Mouse (Mus musculus) heart, embryonic 15.5 days (tissue): ENCODE data around the gene Rpsa. TPM values are rescaled to one million over a fixed set of nuclear protein-coding genes. Genes with fewer than 3 reads are reported as not detected.

Source experiments
- ATAC-seq: fragments of 200-750 bp; cut with Nextera tagmentation; replicated peaks from 2 replicates; pipeline ENCODE4 v1.8.0; 2017; ENCODE audit warnings: low read depth, moderate TSS enrichment; ENCODE audit not compliant: insufficient number of reproducible peaks, insufficient read depth, low FRiP score
- H3K27ac ChIP-seq: fragments of 300-500 bp; sonication (generic); 2 replicates; pipeline ENCODE4 v1.5.1; 2015; ENCODE audit warnings: mild to moderate bottlenecking, inconsistent platforms
- H3K27me3 ChIP-seq: fragments of 300-500 bp; sonication (generic); 2 replicates; pipeline ENCODE4 v1.6.1; 2015; ENCODE audit warnings: inconsistent platforms
- H3K36me3 ChIP-seq: fragments of 300-500 bp; sonication (generic); 2 replicates; pipeline ENCODE4 v1.6.1; 2015; ENCODE audit warnings: mild to moderate bottlenecking, inconsistent platforms
- H3K4me1 ChIP-seq: fragments of 300-500 bp; sonication (generic); replicated peaks from 2 replicates; pipeline ENCODE4 v1.6.1; 2015; ENCODE audit warnings: inconsistent platforms
- H3K4me2 ChIP-seq: fragments of 300-500 bp; sonication (generic); 2 replicates; pipeline ENCODE4 v1.6.1; 2015; ENCODE audit warnings: inconsistent platforms, mild to moderate bottlenecking, moderate library complexity
- H3K4me3 ChIP-seq: fragments of 300-500 bp; sonication (generic); 2 replicates; pipeline ENCODE4 v1.5.1; 2015; ENCODE audit warnings: mild to moderate bottlenecking, inconsistent platforms
- H3K9ac ChIP-seq: fragments of 300-500 bp; sonication (generic); 2 replicates; pipeline ENCODE4 v1.6.1; 2015; ENCODE audit warnings: mild to moderate bottlenecking, inconsistent platforms
- H3K9me3 ChIP-seq: fragments of 300-500 bp; sonication (generic); replicated peaks from 2 replicates; pipeline ENCODE4 v1.6.1; 2016; ENCODE audit warnings: inconsistent platforms
- WGBS: fragments of 180-500 bp; shearing (Covaris S2); methylation state at CpG from one replicate; pipeline ENCODE4 v1.1.7; 2015; ENCODE audit warnings: mixed read lengths; 5-methylcytosine and 5-hydroxymethylcytosine counted together
- polyA plus RNA-seq: library from polyadenylated mRNA; unstranded; fragments of >200 nt; fragmentation: Nextera tagmentation; extraction: Ambion mirVana; gene quantifications from 2 replicates; pipeline ENCODE4 v1.2.1, GENCODE M21; 2015

Gene Rpsa
- 679 and 834 TPM in 2 replicates for polyA plus RNA-seq

GRCm38 (mm10) chr9:120127538-120128251 lies at the start of gene Rpsa:
Gene Rpsa, plus strand, starts transcription at chr9:120127689.
- no peaks in the 10 kb centered on the region for H3K27me3 ChIP-seq
- peak; percentile 97 for ATAC-seq
- H3K36me3 ChIP-seq: peaks cover 51% of the 10 kb centered on the region
- H3K9ac ChIP-seq: peak within 1 kb of the TSS; percentile 100
- H3K27ac ChIP-seq: peak within 1 kb of the TSS; percentile 95
- WGBS: under 1% methylated on average over 59 of the region's 72 CpGs
- no peaks in the 10 kb centered on the region for H3K9me3 ChIP-seq
- peak within 1 kb of the TSS; percentile 74 for H3K4me2 ChIP-seq
- H3K4me1 ChIP-seq: peaks cover 17% of the 10 kb centered on the region
- peak within 1 kb of the TSS; percentile 100 for H3K4me3 ChIP-seq

DNA sequence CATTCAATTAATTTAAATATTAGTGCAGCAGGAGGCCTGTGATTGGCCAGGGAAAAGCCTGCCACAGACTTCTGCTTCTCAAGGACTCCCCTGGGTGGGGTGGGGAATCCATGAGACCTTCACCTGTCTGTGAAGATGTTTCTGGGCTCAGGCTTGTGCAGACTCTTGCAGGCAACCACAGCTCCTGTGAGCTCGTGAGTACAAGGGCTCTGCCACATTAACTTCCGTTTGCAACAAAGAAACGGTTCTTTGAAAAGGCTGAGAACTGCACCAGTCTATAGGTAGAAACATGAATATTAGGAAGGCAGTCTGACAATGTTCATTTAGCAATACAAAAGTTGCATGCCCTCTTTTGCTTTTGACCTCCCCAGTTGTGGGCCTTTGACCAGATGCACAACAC lies 49.2 kb upstream of the Rpsa start:
- Histone ChIP-seq H3K27ac (no peak overlapping the region), H3K27me3 (no peaks in the 10 kb centered on the region), H3K9ac (no peak overlapping the region), H3K36me3 (no peaks in the 10 kb centered on the region), H3K4me1 (no peaks in the 10 kb centered on the region), H3K4me3 (no peak overlapping the region), H3K4me2 (no peak overlapping the region), H3K9me3 (no peaks in the 10 kb centered on the region)
- no peak for ATAC-seq
- 72% methylated on average over 3 of the region's 3 CpGs for WGBS

GRCm38 (mm10) chr9:120079901-120080300 lies 47.6 kb upstream of the Rpsa start:
- Histone ChIP-seq H3K9me3 (no peaks in the 10 kb centered on the region), H3K27me3 (no peaks in the 10 kb centered on the region), H3K9ac (no peak overlapping the region), H3K36me3 (no peaks in the 10 kb centered on the region), H3K4me1 (no peaks in the 10 kb centered on the region), H3K4me3 (no peak overlapping the region), H3K4me2 (no peak overlapping the region), H3K27ac (no peak overlapping the region)
- 61% methylated on average over 7 of the region's 7 CpGs for WGBS
- no peak for ATAC-seq

DNA sequence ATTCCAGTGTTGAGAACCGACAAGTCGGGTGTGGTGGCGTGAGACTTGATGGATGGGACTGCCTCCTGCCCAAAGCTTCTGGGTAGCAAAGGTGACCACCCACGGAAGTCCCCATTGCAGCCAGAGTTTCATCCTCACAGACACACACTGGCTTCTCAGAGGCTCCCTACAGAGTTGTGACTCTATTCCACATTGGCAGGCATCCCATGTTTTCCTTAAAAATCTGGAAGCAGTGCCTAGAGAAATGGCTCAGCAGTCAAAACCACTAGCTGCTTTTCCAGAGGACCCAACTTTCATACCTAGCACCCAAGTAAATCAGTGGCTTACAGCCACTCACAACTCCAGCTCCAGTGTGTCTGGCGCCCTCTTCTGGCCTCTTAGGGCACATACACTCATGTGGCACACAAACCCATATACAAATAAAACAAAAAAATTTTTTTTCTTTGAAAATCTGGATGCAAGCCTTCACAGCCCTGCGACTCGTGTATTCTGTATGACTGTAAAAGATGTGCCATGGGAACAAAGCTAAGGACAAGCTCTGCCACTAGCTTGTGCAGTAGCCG lies 46.9 kb upstream of the Rpsa start:
- Histone ChIP-seq H3K4me2 (no peak overlapping the region), H3K36me3 (no peaks in the 10 kb centered on the region), H3K27ac (no peak overlapping the region), H3K27me3 (no peaks in the 10 kb centered on the region), H3K4me3 (no peak overlapping the region), H3K9ac (no peak overlapping the region), H3K9me3 (no peaks in the 10 kb centered on the region), H3K4me1 (no peaks in the 10 kb centered on the region)
- no peak for ATAC-seq
- 75% methylated on average over 8 of the region's 8 CpGs for WGBS

DNA sequence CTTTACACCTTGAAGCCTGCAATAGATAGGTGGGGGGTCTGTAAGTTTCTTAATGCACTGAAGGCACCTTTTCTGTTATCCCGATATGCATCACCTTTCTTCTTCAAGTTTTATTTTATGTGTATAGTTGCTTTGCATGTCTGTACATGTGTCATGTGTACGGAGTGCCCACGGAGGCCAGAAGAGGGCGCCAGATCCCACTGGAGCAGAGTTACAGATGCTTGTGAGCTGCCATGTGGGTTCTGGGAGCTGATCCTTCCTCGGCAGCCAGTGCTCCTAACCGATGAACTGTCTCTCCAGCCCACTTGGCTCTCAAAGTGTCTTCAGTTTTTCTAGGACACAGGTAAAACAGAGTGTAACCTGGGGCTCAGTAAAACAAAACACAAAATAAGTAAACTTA lies 46.2 kb upstream of the Rpsa start:
- Histone ChIP-seq H3K4me3 (no peak overlapping the region), H3K9me3 (no peaks in the 10 kb centered on the region), H3K36me3 (no peaks in the 10 kb centered on the region), H3K27ac (no peak overlapping the region), H3K4me2 (no peak overlapping the region), H3K27me3 (no peaks in the 10 kb centered on the region), H3K4me1 (no peaks in the 10 kb centered on the region), H3K9ac (no peak overlapping the region)
- 71% methylated on average over 6 of the region's 6 CpGs for WGBS
- no peak for ATAC-seq

DNA sequence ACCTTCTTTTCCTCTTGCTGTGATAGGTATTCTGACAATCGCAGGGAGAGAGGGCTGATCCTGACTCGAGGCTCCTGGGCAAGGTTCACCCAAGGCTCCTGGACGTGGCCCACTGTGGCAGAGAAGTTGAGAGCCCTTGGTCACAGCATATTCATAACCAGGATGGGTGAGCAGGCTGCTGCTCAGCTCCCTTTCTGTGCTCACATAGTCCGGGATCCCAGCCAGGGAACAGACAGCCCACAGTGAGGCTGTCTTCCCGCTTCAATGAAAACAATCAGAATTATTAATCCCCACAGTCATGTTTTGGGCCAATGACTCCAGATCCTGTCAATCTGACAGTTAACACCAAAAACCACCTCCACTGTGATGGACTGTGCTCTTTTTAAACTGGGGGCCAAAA lies 45.5 kb upstream of the Rpsa start:
- Histone ChIP-seq H3K9me3 (no peaks in the 10 kb centered on the region), H3K9ac (no peak overlapping the region), H3K4me2 (no peak overlapping the region), H3K27me3 (no peaks in the 10 kb centered on the region), H3K27ac (no peak overlapping the region), H3K4me1 (no peaks in the 10 kb centered on the region), H3K36me3 (no peaks in the 10 kb centered on the region), H3K4me3 (no peak overlapping the region)
- WGBS: 65% methylated on average over 5 of the region's 5 CpGs
- no peak for ATAC-seq

DNA sequence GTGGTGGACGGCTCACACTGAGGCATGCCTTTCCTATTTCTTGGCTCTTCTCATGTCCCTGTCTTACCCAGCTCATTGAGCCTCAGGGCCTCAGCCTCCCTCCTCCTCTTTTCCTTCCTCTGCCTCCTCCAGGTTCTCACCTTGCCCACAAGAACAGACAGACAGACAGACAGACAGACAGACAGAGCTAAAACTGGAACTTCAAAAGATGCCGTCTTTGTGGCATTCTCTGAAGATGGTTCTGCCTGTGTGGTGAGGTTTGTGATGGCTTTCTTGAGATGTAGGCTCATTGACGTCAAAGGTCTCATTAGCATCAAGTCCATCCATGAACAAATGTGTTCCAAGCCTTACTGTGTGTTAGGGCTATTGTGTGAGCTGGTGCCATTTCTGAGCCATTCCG lies 44.8 kb upstream of the Rpsa start:
- H3K36me3 ChIP-seq: no peaks in the 10 kb centered on the region
- H3K27me3 ChIP-seq: no peaks in the 10 kb centered on the region
- ATAC-seq: no peak
- no peaks in the 10 kb centered on the region for H3K9me3 ChIP-seq
- H3K27ac ChIP-seq: no peak overlapping the region
- H3K4me2 ChIP-seq: no peak overlapping the region
- WGBS: 74% methylated on average over 4 of the region's 4 CpGs
- no peak overlapping the region for H3K9ac ChIP-seq
- no peaks in the 10 kb centered on the region for H3K4me1 ChIP-seq
- no peak overlapping the region for H3K4me3 ChIP-seq

DNA sequence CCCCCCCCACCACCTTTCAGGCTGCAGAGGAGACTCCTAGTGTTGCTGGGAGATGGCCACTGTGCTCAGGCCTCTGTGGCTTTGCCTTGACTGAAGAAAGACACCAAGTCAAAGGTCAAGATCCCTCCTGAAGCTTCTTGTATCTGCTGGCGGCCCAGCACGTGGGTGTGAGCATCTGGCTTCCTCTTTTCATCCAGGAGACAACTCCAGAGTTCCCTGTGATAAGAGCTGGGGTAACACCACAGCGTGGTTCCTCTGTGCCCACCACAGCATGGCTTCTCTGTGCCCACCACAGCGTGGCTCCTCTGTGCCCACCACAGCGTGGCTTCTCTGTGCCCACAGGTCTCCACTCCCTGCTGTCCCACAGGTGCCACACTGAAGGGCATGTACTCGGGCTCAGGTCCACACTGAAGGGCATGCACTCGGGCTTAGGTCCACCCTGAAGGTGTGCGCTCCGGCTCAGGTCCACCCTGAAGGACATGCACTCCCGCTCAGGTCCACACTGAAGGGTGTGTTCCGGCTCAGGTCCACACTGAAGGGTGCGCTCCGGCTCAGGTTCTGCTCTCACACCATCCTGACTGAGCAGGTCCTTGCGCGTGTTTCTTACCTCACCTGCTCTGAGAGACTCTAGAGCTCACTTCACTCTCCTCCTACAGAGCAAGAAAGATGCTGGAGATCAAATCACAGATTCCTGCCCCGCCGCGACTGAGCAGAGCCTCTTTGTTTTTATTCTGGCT lies 44.2 kb upstream of the Rpsa start:
- WGBS: 73% methylated on average over 18 of the region's 18 CpGs
- Histone ChIP-seq H3K27me3 (no peaks in the 10 kb centered on the region), H3K9me3 (no peaks in the 10 kb centered on the region), H3K4me3 (no peak overlapping the region), H3K9ac (no peak overlapping the region), H3K4me2 (no peak overlapping the region), H3K27ac (no peak overlapping the region), H3K36me3 (no peaks in the 10 kb centered on the region), H3K4me1 (no peaks in the 10 kb centered on the region)
- no peak for ATAC-seq

GRCm38 (mm10) chr9:120084406-120084805 lies 43.1 kb upstream of the Rpsa start:
- Histone ChIP-seq H3K27ac (no peak overlapping the region), H3K27me3 (no peaks in the 10 kb centered on the region), H3K9me3 (no peaks in the 10 kb centered on the region), H3K36me3 (no peaks in the 10 kb centered on the region), H3K4me2 (no peak overlapping the region), H3K9ac (no peak overlapping the region), H3K4me3 (no peak overlapping the region), H3K4me1 (no peaks in the 10 kb centered on the region)
- WGBS: 71% methylated on average over 9 of the region's 9 CpGs
- no peak for ATAC-seq

GRCm38 (mm10) chr9:120089125-120089524 lies 38.4 kb upstream of the Rpsa start:
- H3K27me3 ChIP-seq: no peaks in the 10 kb centered on the region
- H3K9ac ChIP-seq: no peak overlapping the region
- no peaks in the 10 kb centered on the region for H3K36me3 ChIP-seq
- no peak overlapping the region for H3K4me3 ChIP-seq
- ATAC-seq: no peak
- no peaks in the 10 kb centered on the region for H3K4me1 ChIP-seq
- no peaks in the 10 kb centered on the region for H3K9me3 ChIP-seq
- 83% methylated on average over 7 of the region's 7 CpGs for WGBS
- no peak overlapping the region for H3K4me2 ChIP-seq
- H3K27ac ChIP-seq: no peak overlapping the region

DNA sequence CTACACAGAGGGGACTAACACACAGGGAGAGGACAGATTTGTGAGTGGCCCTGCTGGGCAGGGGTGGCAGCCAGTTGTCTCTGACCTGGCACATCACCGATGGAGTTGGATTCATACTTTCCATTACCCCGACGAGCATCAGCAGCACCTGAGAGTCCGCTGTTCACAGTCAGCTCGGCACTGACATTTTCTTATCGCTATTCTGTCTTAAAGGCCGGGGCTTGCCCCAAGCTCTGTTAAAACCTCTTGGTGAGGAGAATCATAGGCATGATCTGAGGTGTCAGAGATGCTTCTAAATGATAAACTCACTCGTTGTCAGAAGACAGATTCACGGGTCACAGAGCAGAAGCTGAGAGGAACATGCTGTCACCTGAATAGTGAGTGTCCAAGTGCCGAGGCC lies 36.4 kb upstream of the Rpsa start:
- WGBS: 71% methylated on average over 10 of the region's 10 CpGs
- Histone ChIP-seq H3K36me3 (no peaks in the 10 kb centered on the region), H3K27ac (no peak overlapping the region), H3K4me1 (no peaks in the 10 kb centered on the region), H3K9me3 (no peaks in the 10 kb centered on the region), H3K4me2 (no peak overlapping the region), H3K27me3 (no peaks in the 10 kb centered on the region), H3K4me3 (no peak overlapping the region), H3K9ac (no peak overlapping the region)
- no peak for ATAC-seq
